Mouse (Mus musculus): ENCODE data around the gene Syt5. TPM values are rescaled to one million over a fixed set of nuclear protein-coding genes. Genes with fewer than 3 reads are reported as not detected.

Gene Syt5
- polyA plus RNA-seq, 1 experiment from 2014 or later: 34.6 TPM

DNA sequence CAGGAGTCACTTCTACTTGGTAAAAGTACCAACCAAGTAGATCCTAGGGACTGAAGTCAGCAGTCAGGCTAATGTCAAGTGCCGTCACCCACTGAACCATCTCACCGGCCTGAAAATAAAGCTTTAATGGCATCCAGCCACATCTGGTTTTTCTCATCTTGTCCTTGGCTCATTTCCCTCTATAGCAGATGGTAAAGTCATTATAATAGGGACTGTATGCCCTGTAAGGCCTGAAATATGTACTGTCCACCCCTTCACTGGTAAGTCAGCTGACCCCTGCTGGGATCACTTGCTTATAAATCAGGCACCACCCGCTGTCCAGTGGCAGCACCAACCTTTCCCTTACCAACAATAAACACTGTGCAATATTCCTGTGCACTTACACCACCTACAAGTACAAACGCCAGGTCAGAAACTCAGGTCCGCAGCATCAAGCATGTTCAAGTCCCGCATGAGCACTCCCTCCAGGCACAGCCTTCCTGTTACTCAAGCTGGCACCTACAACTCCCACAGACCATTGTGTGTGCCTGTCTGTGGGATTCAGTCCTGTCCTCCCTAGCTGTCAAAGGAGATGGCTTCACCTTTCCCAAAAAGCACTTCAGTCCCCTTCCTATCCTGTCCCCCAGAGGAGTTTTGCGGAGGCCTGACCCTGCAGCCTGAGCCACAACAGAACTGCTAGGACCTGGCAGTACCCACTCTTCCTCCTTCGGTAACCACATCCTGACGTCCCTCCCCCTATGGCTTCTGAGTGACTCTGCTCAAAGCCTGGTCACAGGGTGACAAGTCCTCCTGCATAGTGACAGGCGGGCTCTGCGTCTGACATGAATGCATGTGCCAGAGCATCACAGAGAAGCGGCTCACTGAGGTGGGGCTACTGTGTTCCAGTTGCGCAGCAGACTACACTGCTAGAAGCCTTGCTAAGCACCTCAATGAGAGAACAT, 54.8 kb downstream of the Syt5 start:
- no peak for ATAC-seq (ENCODE audit: low FRiP score)
- Histone ChIP-seq H3K27me3 (no peaks in the 10 kb centered on the region), H3K9ac (no peak overlapping the region), H3K27ac (no peak overlapping the region), H3K36me3 (replicated peaks) (peaks cover 69% of the 10 kb centered on the region), H3K9me3 (no peaks in the 10 kb centered on the region), H3K4me1 (peaks cover 5% of the 10 kb centered on the region), H3K4me2 (no peak overlapping the region), H3K4me3 (replicated peaks) (no peak overlapping the region)
- WGBS: 95% methylated on average over 13 of the region's 13 CpGs

DNA sequence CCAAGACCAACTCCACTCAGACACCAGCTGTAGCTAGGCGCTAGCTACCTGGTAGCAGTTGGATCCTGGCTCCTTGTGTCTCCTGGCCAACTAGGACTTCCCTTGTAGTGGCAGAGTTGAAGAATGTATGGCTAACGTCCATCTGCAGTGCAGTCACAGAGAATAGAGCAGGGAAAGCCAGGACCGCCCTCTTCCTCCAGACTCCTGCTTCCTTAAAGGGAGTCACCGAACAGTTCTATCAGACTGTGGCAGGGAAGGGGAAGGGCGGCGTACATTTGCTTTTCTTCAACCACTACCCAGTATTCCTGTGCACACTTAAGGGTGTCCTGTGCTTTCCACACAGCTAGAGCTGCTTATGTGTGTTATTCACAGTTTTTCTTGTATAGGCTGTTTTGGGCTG, 56.0 kb downstream of the Syt5 start:
- no peak overlapping the region for H3K4me2 ChIP-seq
- no peak overlapping the region for H3K9ac ChIP-seq
- H3K27ac ChIP-seq: no peak overlapping the region
- H3K4me1 ChIP-seq: no peaks in the 10 kb centered on the region
- H3K9me3 ChIP-seq: no peaks in the 10 kb centered on the region
- ATAC-seq (ENCODE audit: low FRiP score): no peak
- peaks cover 69% of the 10 kb centered on the region for H3K36me3 ChIP-seq (replicated peaks)
- 91% methylated on average over 6 of the region's 6 CpGs for WGBS
- no peak overlapping the region for H3K4me3 ChIP-seq (replicated peaks)
- no peaks in the 10 kb centered on the region for H3K27me3 ChIP-seq

Small RNA genes lying within 50 kb of the gene (microRNA-seq; reads per million reads assigned to microRNA genes)
- gene Gm23577: not detected

Other genes with a start within 250 kb of the Syt5 start
- not detected in 2 replicates for gene Ncr1, start 209.8 kb downstream of the Syt5 start, polyA plus RNA-seq (2016; fragmentation: Nextera tagmentation; extraction: Ambion mirVana)
- 0.09 and 0.49 TPM in 2 replicates for gene Gp6, start 149.8 kb downstream of the Syt5 start, polyA plus RNA-seq (2016; fragmentation: Nextera tagmentation; extraction: Ambion mirVana)
- 26.5 and 26.7 TPM in 2 replicates for gene Rdh13, start 101.9 kb downstream of the Syt5 start, polyA plus RNA-seq (2016; fragmentation: Nextera tagmentation; extraction: Ambion mirVana)
- gene Eps8l1, start 86.9 kb downstream of the Syt5 start, polyA plus RNA-seq (2016; fragmentation: Nextera tagmentation; extraction: Ambion mirVana): 3.6 and 4.1 TPM in 2 replicates
- 54.6 and 59.7 TPM in 2 replicates for gene Ppp1r12c, start 45.9 kb downstream of the Syt5 start, polyA plus RNA-seq (2016; fragmentation: Nextera tagmentation; extraction: Ambion mirVana)
- gene Tnnt1, start 31.2 kb downstream of the Syt5 start, polyA plus RNA-seq (2016; fragmentation: Nextera tagmentation; extraction: Ambion mirVana): 5.6 and 8.3 TPM in 2 replicates
- 2.2 and 2.4 TPM in 2 replicates for gene Tnni3, start 23.3 kb downstream of the Syt5 start, polyA plus RNA-seq (2016; fragmentation: Nextera tagmentation; extraction: Ambion mirVana)
- gene Dnaaf3, start 15.1 kb downstream of the Syt5 start, polyA plus RNA-seq (2016; fragmentation: Nextera tagmentation; extraction: Ambion mirVana): 1.7 and 2.9 TPM in 2 replicates
- gene Ptprh, start 56.5 kb upstream of the Syt5 start, polyA plus RNA-seq (2016; fragmentation: Nextera tagmentation; extraction: Ambion mirVana): not detected in 2 replicates
- gene Tmem86b, start 83.9 kb upstream of the Syt5 start, polyA plus RNA-seq (2016; fragmentation: Nextera tagmentation; extraction: Ambion mirVana): 3.7 and 5.1 TPM in 2 replicates
- 15.4 and 25.3 TPM in 2 replicates for gene Ppp6r1, start 111.5 kb upstream of the Syt5 start, polyA plus RNA-seq (2016; fragmentation: Nextera tagmentation; extraction: Ambion mirVana)
- 112 and 114 TPM in 2 replicates for gene Hspbp1, start 137.5 kb upstream of the Syt5 start, polyA plus RNA-seq (2016; fragmentation: Nextera tagmentation; extraction: Ambion mirVana)
- 3.6 and 3.8 TPM in 2 replicates for gene Brsk1, start 143.1 kb upstream of the Syt5 start, polyA plus RNA-seq (2016; fragmentation: Nextera tagmentation; extraction: Ambion mirVana)
- gene Tmem150b, start 177.7 kb upstream of the Syt5 start, polyA plus RNA-seq (2016; fragmentation: Nextera tagmentation; extraction: Ambion mirVana): 0.27 and 0.35 TPM in 2 replicates
- 78.9 and 94.2 TPM in 2 replicates for gene Kmt5c, start 192.6 kb upstream of the Syt5 start, polyA plus RNA-seq (2016; fragmentation: Nextera tagmentation; extraction: Ambion mirVana)
- gene Cox6b2, start 205.6 kb upstream of the Syt5 start, polyA plus RNA-seq (2016; fragmentation: Nextera tagmentation; extraction: Ambion mirVana): 31.3 and 32.5 TPM in 2 replicates
- gene Fam71e2, start 223.8 kb upstream of the Syt5 start, polyA plus RNA-seq (2016; fragmentation: Nextera tagmentation; extraction: Ambion mirVana): not detected in 2 replicates
- gene Il11, start 235.3 kb upstream of the Syt5 start, polyA plus RNA-seq (2016; fragmentation: Nextera tagmentation; extraction: Ambion mirVana): 0.24 and 0.77 TPM in 2 replicates
- not detected in 2 replicates for gene Tmem190, start 235.4 kb upstream of the Syt5 start, polyA plus RNA-seq (2016; fragmentation: Nextera tagmentation; extraction: Ambion mirVana)
- 2.7 and 3.6 TPM in 2 replicates for gene Tmem238, start 242.1 kb upstream of the Syt5 start, polyA plus RNA-seq (2016; fragmentation: Nextera tagmentation; extraction: Ambion mirVana)
- 306 and 310 TPM in 2 replicates for gene Rpl28, start 245.3 kb upstream of the Syt5 start, polyA plus RNA-seq (2016; fragmentation: Nextera tagmentation; extraction: Ambion mirVana)